In the genomic region with DNA sequence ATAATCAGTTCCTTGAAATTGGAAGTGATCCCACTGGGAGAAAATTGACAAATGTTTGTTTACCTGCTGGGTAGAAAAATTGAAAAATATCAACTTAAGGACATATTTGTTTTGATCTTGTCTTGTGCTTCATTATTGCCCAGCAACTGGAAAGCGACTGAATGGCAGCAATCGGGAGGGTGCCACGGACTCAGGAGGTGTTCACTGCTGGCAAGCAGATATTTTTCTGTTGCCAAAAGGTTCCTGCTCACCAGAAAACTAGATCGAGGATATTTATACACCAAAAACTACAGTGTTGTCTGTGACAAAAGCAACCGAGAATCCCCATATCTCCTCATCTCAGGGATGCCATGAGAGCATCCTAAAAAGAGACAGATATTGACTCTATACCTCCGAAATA, we compare ENCODE assay signal across 20 mouse cellular contexts.
DNase-seq lines count a peak whose midpoint lies in the region; ATAC-seq and TF ChIP-seq lines count a peak whose summit lies in the region.
"Had no signal": no experiment of that assay in that cellular context is flagged by ENCODE, and none has a peak within 500 bp of the region (broad histone marks: within the 10 kb centered on the region; RNA-seq: fewer than 3 reads in every experiment).

No protein-coding gene starts in this region.

- no peaks in the 10 kb centered on the region for H3K27me3 ChIP-seq in cerebellum, adult 2 months (ENCODE audit: control insufficient read depth, insufficient read depth, low read length)
- no peaks in the 10 kb centered on the region for H3K27me3 ChIP-seq in intestine, embryonic 16.5 days (replicated peaks; ENCODE audit: control insufficient read depth, insufficient read depth, low read length)
- H3K27me3 ChIP-seq: CH12.LX; embryonic facial prominence, embryonic 12.5 days; Patski had no signal

- no peak overlapping the region for H3K9ac ChIP-seq in intestine, embryonic 16.5 days (ENCODE audit: low read depth, low read length)
- H3K9ac ChIP-seq: embryonic facial prominence, embryonic 12.5 days had no signal

- 0 out of 2 replicates have a peak, but pooled peaks cover 2% of the 10 kb centered on the region for H3K4me1 ChIP-seq in cerebellum, adult 2 months (ENCODE audit: control insufficient read depth, insufficient read depth, low read length)
- no peaks in the 10 kb centered on the region for H3K4me1 ChIP-seq in intestine, embryonic 16.5 days (ENCODE audit: control insufficient read depth, insufficient read depth, low read length)
- H3K4me1 ChIP-seq: embryonic facial prominence, embryonic 12.5 days had no signal

- no peak overlapping the region for H3K4me2 ChIP-seq in intestine, embryonic 16.5 days (ENCODE audit: low read depth, low read length)
- H3K4me2 ChIP-seq: embryonic facial prominence, embryonic 12.5 days; heart, embryonic 11.5 days had no signal

- no peak overlapping the region for H3K4me3 ChIP-seq in cerebellum, adult 2 months (replicated peaks; ENCODE audit: insufficient read depth, low read depth, low read length)
- H3K4me3 ChIP-seq in intestine, embryonic 16.5 days (ENCODE audit: low read length), result no peak overlapping the region
- H3K4me3 ChIP-seq: embryonic facial prominence, embryonic 12.5 days; heart, adult 2 months had no signal

- no peak overlapping the region for H3K27ac ChIP-seq in cerebellum, adult 2 months (ENCODE audit: insufficient read depth, low read length)
- no peak overlapping the region for H3K27ac ChIP-seq in intestine, embryonic 16.5 days (ENCODE audit: low read length)
- H3K27ac ChIP-seq: embryonic facial prominence, embryonic 12.5 days; heart, adult 2 months had no signal

- WGBS in cerebellum, adult 2 months, result 19% methylated on average over 6 of the region's 6 CpGs
- WGBS in intestine, embryonic 16.5 days, result 87% methylated on average over 6 of the region's 6 CpGs

- H3K9me3 ChIP-seq in intestine, embryonic 16.5 days (ENCODE audit: control insufficient read depth, low read length), result no peaks in the 10 kb centered on the region
- H3K9me3 ChIP-seq: embryonic facial prominence, embryonic 12.5 days had no signal

- no peak for TF ChIP-seq CTCF in cerebellum, adult 2 months (IDR thresholded peaks at IDR 0.05; ENCODE audit: borderline replicate concordance, insufficient read depth, low read depth, low read length)

- DNase-seq in cerebellum, adult 11-12 months, result peak; percentile 18
- DNase-seq in cerebellum, postnatal 4 days (ENCODE audit: low spot score in 2 of 2), result no peak
- peak; percentile 36 for DNase-seq in brain, adult 2 months (ENCODE audit: low read depth, low spot score)
- DNase-seq in cerebellum, adult 2 months, result peak; percentile 40 to 77
- DNase-seq in cerebellum, postnatal 10 days, result peak; percentile 68 to 69
- DNase-seq in adrenal gland, adult 2 months, result no peak
- DNase-seq: adrenal gland, postnatal 25 days; gastrocnemius, postnatal 10 days; heart, adult 2 months; heart, postnatal 36 days; kidney, adult 8-10 months had no signal

- no peak for ATAC-seq in intestine, embryonic 16.5 days
- ATAC-seq in megakaryocyte-erythroid progenitor cell, adult 5-6 weeks (replicated peaks; ENCODE audit: low FRiP score, low TSS enrichment, poor library complexity, severe bottlenecking), result no peak
- ATAC-seq: activated CD4-positive, CD25-positive, alpha-beta regulatory T cell, adult 4 months; forebrain, embryonic 16.5 days; hindbrain, embryonic 16.5 days; Patski had no signal

- H3K36me3 ChIP-seq in intestine, embryonic 16.5 days (ENCODE audit: control insufficient read depth, insufficient read depth, low read length), result no peaks in the 10 kb centered on the region
- H3K36me3 ChIP-seq: embryonic facial prominence, embryonic 12.5 days had no signal

- TF ChIP-seq POLR2A in cerebellum, adult 2 months (IDR thresholded peaks at IDR 0.05; ENCODE audit: borderline replicate concordance, insufficient read depth, low read length), result no peak

Comparison
In these comparisons a context has a peak if more than half of its experiments do, and no peak if none do; other contexts are left out.
1. DNase-seq: peak in cerebellum, adult 11-12 months (single experiment), brain, adult 2 months (single experiment), cerebellum, adult 2 months (2 of 2) and cerebellum, postnatal 10 days (2 of 2); none in cerebellum, postnatal 4 days (0 of 2) and adrenal gland, adult 2 months (single experiment).